Mouse (Mus musculus) intestine, embryonic 15.5 days (tissue): ENCODE measurements around the gene Vat1. TPM values are rescaled to one million over a fixed set of nuclear protein-coding genes. Genes with fewer than 3 reads are reported as not detected.

ENCODE experiments used
- ATAC-seq: fragments of 200-750 bp; cut with Nextera tagmentation; 2 replicates; pipeline ENCODE4 v1.8.0; 2017; ENCODE audit warnings: moderate TSS enrichment, moderate library complexity
- H3K27ac ChIP-seq: fragments of 300-500 bp; sonication (generic); 2 replicates; pipeline ENCODE4 v1.5.1; 2015; ENCODE audit warnings: mild to moderate bottlenecking, inconsistent platforms
- H3K27me3 ChIP-seq: fragments of 300-500 bp; sonication (generic); replicated peaks from 2 replicates; pipeline ENCODE4 v1.6.1; 2015; ENCODE audit warnings: inconsistent platforms
- H3K36me3 ChIP-seq: fragments of 300-500 bp; sonication (generic); 2 replicates; pipeline ENCODE4 v1.6.1; 2015; ENCODE audit warnings: inconsistent platforms
- H3K4me1 ChIP-seq: fragments of 300-500 bp; sonication (generic); replicated peaks from 2 replicates; pipeline ENCODE4 v1.6.1; 2015; ENCODE audit warnings: inconsistent platforms
- H3K4me2 ChIP-seq: fragments of 300-500 bp; sonication (generic); replicated peaks from 2 replicates; pipeline ENCODE4 v1.6.1; 2015; ENCODE audit warnings: mild to moderate bottlenecking, inconsistent platforms
- H3K4me3 ChIP-seq: fragments of 300-500 bp; sonication (generic); replicated peaks from 2 replicates; pipeline ENCODE4 v1.5.1; 2015; ENCODE audit warnings: inconsistent platforms
- H3K9ac ChIP-seq: fragments of 300-500 bp; sonication (generic); 2 replicates; pipeline ENCODE4 v1.6.1; 2015; ENCODE audit warnings: inconsistent platforms
- H3K9me3 ChIP-seq: fragments of 300-500 bp; sonication (generic); 2 replicates; pipeline ENCODE4 v1.6.1; 2016; ENCODE audit warnings: inconsistent platforms
- WGBS: fragments of 180-500 bp; shearing (Covaris S2); methylation state at CpG from one replicate; pipeline ENCODE4 v1.1.7; 2015; 5-methylcytosine and 5-hydroxymethylcytosine counted together
- polyA plus RNA-seq: library from polyadenylated mRNA; unstranded; fragments of >200 nt; fragmentation: Nextera tagmentation; extraction: Ambion mirVana; gene quantifications from 2 replicates; pipeline ENCODE4 v1.2.1, GENCODE M21; 2015

Vat1 gene
- polyA plus RNA-seq, 1 experiment from 2014 or later, result 69.7 TPM

DNA sequence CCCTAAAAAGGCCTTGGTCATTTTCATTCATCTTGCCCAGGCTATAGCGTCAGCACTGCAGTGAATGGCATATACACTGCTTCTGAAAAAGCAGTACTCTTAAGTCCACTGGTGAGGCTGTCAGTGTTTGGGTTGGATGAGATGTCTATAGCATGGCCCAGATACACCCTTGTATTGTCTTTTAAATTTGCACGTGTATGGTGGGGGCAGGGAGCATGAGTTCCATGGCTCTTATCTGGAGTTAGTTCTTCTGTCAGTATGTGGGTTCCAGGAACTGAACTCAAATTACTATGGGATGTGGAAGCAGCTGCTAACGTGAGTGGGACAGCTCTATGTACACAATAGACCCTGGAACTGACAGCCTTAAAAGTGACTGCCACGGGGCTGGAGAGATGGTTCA is 30.2 kb downstream of the Vat1 start:
- peaks cover 32% of the 10 kb centered on the region for H3K36me3 ChIP-seq
- no peaks in the 10 kb centered on the region for H3K4me1 ChIP-seq
- no peaks in the 10 kb centered on the region for H3K9me3 ChIP-seq
- no peak overlapping the region for H3K27ac ChIP-seq
- no peak overlapping the region for H3K9ac ChIP-seq
- no peak overlapping the region for H3K4me2 ChIP-seq
- 79% methylated on average over 4 of the region's 4 CpGs for WGBS
- no peak for ATAC-seq
- no peak overlapping the region for H3K4me3 ChIP-seq
- no peaks in the 10 kb centered on the region for H3K27me3 ChIP-seq

DNA sequence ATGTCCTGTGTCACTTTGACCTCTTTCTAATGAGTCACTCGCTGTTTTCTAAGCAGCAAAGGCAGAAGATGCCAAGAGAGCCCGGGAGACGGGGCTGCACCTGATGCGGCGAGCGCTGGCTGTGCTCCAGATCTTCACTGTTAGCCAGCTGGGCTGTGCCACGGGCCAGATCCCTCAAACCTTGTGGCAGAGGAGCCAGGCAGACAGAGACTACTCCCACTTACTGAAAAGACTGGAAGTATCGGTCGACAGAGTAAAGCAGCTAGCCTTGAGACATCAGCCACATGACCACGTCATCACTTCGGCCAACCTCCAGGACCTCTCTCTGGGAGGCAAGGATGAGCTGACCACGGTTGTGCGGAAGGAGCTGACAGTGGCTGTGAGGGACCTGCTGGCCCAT is 32.6 kb downstream of the Vat1 start:
- Histone ChIP-seq H3K9me3 (no peaks in the 10 kb centered on the region), H3K4me2 (no peak overlapping the region), H3K4me1 (no peaks in the 10 kb centered on the region), H3K9ac (no peak overlapping the region), H3K27me3 (no peaks in the 10 kb centered on the region), H3K27ac (no peak overlapping the region), H3K4me3 (no peak overlapping the region), H3K36me3 (peaks cover 38% of the 10 kb centered on the region)
- ATAC-seq, result no peak
- WGBS, result 89% methylated on average over 13 of the region's 13 CpGs

DNA sequence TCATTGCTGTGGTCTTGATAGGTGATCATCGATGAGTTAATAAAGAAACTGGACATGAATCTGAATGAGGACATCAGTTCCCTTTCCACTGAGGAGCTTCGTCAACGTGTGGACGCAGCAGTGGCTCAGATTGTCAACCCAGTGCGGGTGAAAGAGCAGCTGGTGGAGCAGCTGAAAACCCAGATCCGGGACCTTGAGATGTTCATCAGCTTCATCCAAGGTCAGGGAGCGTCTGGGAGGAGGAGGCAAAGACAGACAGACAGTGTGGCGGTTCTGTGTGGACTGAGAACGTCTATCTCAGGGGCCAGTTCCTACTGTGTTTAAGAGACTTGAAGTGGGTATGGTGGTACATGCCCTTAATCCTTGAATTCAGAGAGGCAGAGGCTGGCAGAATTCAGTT is 34.7 kb downstream of the Vat1 start:
- H3K9ac ChIP-seq, result no peak overlapping the region
- H3K4me3 ChIP-seq, result no peak overlapping the region
- no peaks in the 10 kb centered on the region for H3K9me3 ChIP-seq
- no peak overlapping the region for H3K4me2 ChIP-seq
- no peak overlapping the region for H3K27ac ChIP-seq
- 89% methylated on average over 9 of the region's 9 CpGs for WGBS
- no peaks in the 10 kb centered on the region for H3K27me3 ChIP-seq
- peaks cover 38% of the 10 kb centered on the region for H3K36me3 ChIP-seq
- peaks cover 8% of the 10 kb centered on the region; the same call in 1 of the 2 replicates for H3K4me1 ChIP-seq
- no peak for ATAC-seq

DNA sequence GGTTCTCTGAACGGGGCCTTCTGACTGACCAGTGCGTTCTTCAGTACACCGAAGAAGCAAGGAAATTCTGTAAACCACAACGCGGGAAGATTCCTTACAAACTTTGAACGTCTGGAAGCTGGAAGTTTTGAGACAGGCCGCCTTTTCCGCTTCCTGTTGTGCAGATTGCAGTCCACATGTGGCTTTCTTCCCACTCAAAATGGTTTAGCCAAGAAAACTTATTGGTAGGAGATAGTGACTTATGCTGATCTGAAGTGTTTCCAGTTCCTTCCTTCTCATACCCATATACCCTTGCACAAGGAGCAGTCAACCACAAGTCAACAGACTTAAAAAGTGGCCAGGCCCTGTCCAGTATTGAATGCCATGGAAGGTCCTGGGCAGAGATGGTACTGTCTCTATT is 39.9 kb downstream of the Vat1 start:
- Histone ChIP-seq H3K4me2 (peak overlapping the region; percentile 92), H3K9me3 (no peaks in the 10 kb centered on the region), H3K36me3 (peaks cover 6% of the 10 kb centered on the region; the same call in 1 of the 2 replicates), H3K27me3 (no peaks in the 10 kb centered on the region), H3K9ac (0 out of 2 replicates have a peak overlapping the region, but pooled peaks have one; percentile 80), H3K4me3 (peak overlapping the region; percentile 84), H3K27ac (no peak overlapping the region), H3K4me1 (peaks cover 27% of the 10 kb centered on the region)
- 57% methylated on average over 8 of the region's 8 CpGs for WGBS
- ATAC-seq, result no peak

DNA sequence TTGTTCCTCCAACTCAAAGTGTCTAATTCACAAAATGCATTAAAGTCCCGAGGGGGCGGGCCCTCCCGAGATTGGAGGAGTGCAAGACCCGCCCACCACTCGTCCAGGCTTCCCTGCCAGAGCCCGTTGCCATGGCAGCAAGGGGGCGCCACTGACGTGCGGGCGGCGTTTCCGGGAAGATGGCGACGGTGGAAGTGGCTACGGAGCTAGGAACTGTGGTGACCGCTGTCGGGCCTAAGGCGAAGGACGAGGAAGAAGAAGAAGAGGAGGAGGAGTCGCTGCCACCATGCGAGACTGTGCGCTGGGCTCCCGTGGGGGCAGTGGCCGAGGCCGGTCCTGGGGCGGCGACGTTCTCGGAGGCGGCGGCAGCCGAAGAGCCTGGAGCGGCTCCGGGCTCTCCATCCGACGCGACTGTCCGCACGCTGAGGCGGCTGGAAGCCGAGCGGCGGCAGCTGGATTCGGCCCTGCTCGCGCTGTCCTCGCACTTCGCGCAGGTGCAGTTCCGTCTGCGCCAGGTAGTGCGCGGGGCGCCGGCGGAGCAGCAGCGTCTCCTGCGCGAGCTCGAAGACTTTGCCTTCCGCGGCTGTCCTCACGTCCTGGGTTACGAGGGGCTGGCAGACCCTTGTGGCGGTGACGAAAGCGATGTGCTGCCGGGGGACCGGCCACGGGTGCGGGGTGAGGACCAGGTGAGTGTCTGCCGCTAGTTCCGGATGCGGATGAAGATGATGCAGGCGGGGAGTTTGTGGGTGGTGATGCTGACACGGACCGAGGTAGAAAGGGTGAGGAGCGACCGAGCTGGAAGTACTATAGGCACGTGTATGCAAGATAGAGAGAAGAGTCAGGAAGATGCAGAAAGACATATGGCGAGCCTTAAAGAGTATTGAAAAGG is 40.9 kb downstream of the Vat1 start, which contains the start of the genes Rundc1 and Ptges3l:
Rundc1 (plus strand) TSS at position 161 of the 889 bp plus-strand sequence.
Ptges3l (minus strand) TSS at position 409 of the 889 bp plus-strand sequence.
- Histone ChIP-seq H3K36me3 (peaks cover under 1% of the 10 kb centered on the region; the same call in 1 of the 2 replicates), H3K4me3 (peak within 1 kb of the TSS; percentile 84), H3K4me2 (peak within 1 kb of the TSS; percentile 92), H3K9me3 (no peaks in the 10 kb centered on the region), H3K4me1 (peaks cover 27% of the 10 kb centered on the region), H3K27ac (peak within 1 kb of the TSS; percentile 90), H3K27me3 (no peaks in the 10 kb centered on the region), H3K9ac (peak within 1 kb of the TSS; percentile 80)
- peak; percentile 96 for ATAC-seq
- under 1% methylated on average over 81 of the region's 81 CpGs for WGBS

DNA sequence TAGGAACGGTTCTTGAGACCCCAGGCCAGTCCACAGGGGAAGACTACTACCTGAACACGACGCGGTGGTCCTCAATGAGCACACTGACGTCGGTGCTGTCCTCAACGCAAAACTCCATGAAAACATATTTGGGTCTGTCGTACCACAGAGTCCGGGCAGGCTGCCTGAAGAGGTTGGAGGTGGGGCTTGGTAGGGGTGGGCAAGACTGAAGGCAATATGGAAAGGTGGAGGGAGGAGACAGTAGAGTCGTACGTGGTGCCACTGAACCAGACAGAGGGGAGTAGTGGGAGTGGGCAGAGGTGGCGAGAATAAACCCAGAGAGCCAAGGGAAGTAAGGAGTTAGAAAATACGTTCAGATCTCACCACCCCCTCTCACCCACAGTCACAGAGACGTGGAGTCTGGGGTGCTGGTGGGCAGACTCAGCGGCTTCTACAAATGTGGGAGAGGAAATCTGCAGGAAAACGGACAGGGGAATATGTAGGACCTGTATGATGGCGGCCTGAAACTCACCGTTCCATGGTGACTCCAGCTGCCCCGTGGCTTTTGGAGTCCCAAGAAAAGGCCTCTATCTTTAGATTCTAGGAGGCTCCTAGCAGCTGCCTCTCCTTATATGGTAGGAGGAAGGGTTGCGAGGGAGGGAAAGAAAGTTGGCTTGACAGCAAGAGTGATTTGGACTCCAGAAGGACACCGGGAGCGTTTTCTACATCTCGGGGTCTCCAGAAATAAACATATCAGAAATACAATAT is 41.8 kb downstream of the Vat1 start, which contains the start of gene Gm27029:
Gm27029 (minus strand) TSS at position 692 of the 747 bp plus-strand sequence.
- Histone ChIP-seq H3K9ac (peak within 1 kb of the TSS; percentile 80), H3K4me2 (peak within 1 kb of the TSS; percentile 92), H3K36me3 (no peaks in the 10 kb centered on the region), H3K27me3 (no peaks in the 10 kb centered on the region), H3K4me3 (peak within 1 kb of the TSS; percentile 84), H3K27ac (peak within 1 kb of the TSS; percentile 90), H3K4me1 (peaks cover 27% of the 10 kb centered on the region), H3K9me3 (no peaks in the 10 kb centered on the region)
- WGBS, result 3% methylated on average over 23 of the region's 23 CpGs
- ATAC-seq, result peak; percentile 77

DNA sequence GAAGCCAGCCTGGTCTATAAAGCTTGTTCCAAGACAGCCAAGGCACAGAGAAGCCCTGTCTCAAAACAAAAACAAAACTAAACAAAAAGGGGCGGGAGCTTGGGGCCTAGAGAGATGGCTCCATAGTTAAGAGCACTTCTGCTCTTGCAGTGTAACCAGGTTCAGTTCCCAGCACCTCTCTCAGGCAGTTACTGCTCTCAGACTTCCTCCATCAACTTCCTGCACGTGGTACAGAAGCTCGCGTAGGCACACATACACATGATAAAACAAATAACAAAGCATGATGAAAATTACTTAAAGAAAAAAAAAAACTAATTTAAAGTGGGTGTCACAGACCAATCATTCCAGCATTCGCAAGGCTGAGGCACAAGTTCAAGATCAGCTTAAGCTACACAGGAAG is 45.9 kb downstream of the Vat1 start:
- H3K36me3 ChIP-seq, result no peaks in the 10 kb centered on the region
- 90% methylated on average over 5 of the region's 5 CpGs for WGBS
- no peak for ATAC-seq

DNA sequence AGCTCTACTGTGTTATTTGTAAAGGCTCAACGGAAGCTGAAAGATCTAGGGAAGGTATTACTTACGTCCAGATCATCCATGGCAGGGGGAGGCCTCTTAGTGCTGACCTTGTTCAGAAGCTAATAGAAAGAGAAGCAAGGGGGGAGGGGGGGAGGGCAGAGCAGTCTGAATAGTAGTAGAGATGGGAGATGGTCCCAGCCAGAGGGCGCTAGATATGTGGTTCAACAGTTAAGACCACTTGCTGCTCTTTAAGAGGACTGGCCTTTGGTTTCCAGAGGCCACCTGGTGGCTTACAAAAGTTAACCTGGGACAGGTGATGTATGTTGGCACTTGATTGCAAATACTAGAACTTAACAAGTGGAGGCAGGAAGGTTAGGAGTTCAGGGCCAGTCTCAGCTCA is 46.4 kb downstream of the Vat1 start:
- Histone ChIP-seq H3K9me3 (no peaks in the 10 kb centered on the region), H3K27ac (no peak overlapping the region), H3K4me1 (peaks cover 16% of the 10 kb centered on the region), H3K27me3 (no peaks in the 10 kb centered on the region), H3K9ac (no peak overlapping the region), H3K36me3 (no peaks in the 10 kb centered on the region), H3K4me2 (no peak overlapping the region), H3K4me3 (no peak overlapping the region)
- 27% methylated on average over 3 of the region's 3 CpGs for WGBS
- ATAC-seq, result no peak

More for the DNA sequence above, 45.9 kb downstream of the Vat1 start:
- H3K4me2 ChIP-seq, result no peak overlapping the region
- no peaks in the 10 kb centered on the region for H3K27me3 ChIP-seq
- no peak overlapping the region for H3K9ac ChIP-seq
- H3K4me1 ChIP-seq, result peaks cover 16% of the 10 kb centered on the region
- H3K4me3 ChIP-seq, result no peak overlapping the region
- H3K9me3 ChIP-seq, result no peaks in the 10 kb centered on the region
- H3K27ac ChIP-seq, result no peak overlapping the region

DNA sequence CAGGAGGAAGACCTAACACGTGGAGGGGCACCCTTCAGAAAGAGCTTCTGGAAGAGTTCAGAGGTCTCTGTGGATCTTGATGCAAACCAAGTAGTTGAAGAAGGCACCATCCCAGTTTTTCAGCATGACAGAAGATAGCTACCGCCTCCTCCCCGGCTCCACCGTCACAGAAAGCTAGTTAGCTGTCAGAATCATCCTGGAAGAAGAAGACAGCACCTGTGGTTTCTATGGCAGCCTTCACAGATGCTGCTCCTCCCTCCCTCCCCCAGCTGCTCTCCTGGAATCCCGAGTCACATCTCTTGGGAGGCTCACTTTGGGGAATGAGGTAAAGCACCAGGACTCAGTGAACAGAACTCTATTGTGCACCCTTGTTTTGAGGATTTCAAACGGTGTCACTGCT is 47.0 kb downstream of the Vat1 start:
- 66% methylated on average over 6 of the region's 6 CpGs for WGBS
- no peaks in the 10 kb centered on the region for H3K36me3 ChIP-seq
- no peak for ATAC-seq
- peaks cover 11% of the 10 kb centered on the region for H3K4me1 ChIP-seq
- H3K4me3 ChIP-seq, result no peak overlapping the region
- no peak overlapping the region for H3K9ac ChIP-seq
- H3K4me2 ChIP-seq, result no peak overlapping the region
- H3K27me3 ChIP-seq, result no peaks in the 10 kb centered on the region
- no peaks in the 10 kb centered on the region for H3K9me3 ChIP-seq
- no peak overlapping the region for H3K27ac ChIP-seq

DNA sequence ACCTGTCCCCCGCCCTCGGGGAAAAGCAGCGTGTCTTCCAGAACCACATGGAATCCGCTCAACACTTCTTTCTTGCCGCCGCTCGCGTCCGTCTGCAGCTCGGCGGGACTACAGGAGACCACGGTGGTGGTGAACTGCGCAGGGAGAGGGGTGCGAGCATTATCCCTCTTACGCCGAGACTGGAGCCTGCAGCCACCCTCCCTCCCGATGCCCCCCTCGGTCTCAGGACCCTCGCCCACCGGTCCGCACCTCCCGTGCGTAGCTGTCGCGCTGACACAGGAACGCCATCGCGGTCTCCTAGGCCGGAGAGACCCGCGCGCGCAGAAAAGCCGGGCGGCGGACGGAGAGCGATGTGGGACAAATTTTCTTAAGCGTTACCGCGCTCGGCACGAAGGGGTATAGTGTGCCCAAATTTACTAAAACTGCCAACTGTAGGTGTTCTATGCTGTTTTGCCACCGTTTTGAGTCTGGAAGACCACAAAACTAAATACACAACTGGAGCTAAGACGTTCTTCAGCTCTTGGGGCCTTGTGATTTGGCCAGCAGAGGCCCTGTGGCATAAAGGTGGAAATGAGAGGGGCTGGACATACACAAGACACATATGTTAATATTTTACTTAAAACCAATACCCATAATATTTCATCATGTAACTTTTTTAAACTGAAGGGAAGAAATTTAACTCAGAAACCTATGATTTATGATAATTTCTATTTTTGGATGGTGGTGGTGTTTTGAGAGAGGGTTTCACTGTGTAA is 48.8 kb downstream of the Vat1 start, which contains the start of gene Aarsd1:
Aarsd1 (minus strand) TSS at position 515 of the 755 bp plus-strand sequence.
- Histone ChIP-seq H3K36me3 (peaks cover 5% of the 10 kb centered on the region; the same call in 1 of the 2 replicates), H3K4me3 (peak within 1 kb of the TSS; percentile 82), H3K4me1 (peaks cover 6% of the 10 kb centered on the region), H3K27me3 (no peaks in the 10 kb centered on the region), H3K4me2 (peak within 1 kb of the TSS; percentile 83), H3K9ac (peak within 1 kb of the TSS; percentile 75), H3K27ac (peak within 1 kb of the TSS; percentile 48), H3K9me3 (no peaks in the 10 kb centered on the region)
- peak; percentile 75 for ATAC-seq
- under 1% methylated on average over 45 of the region's 45 CpGs for WGBS

DNA sequence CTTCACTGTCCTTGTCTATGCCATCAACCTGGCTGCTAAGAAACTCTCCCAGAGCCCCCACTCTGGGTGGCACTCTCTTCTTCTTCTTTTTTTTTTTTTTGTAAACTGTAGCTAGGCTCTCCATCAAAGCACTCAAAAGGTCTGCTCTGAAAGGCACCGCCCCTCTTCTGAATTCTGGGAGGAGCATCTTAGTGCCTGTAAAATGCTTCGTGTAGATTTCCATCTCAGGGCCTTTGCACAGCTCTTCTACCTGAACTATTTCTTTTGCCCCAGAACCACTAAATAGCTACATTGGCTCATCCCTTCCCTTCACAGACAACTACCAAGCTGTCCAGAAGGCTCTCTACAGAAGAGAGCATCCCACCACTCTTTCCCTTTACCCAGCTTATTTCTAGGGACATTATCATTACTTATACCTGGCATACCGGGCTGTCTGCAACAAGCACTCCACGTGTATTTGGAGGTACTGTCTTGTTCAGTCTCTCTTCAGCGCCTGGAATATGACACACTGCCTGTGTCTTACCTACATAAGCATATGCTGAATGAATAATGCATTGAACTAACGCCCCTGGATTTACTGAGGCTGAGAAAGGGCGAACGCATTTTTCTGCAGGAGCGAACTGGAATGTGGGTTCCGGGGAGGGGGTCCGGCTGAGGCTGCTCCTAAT is 49.5 kb downstream of the Vat1 start:
- peak overlapping the region; percentile 82 for H3K4me3 ChIP-seq
- no peaks in the 10 kb centered on the region for H3K9me3 ChIP-seq
- peak; percentile 51 for ATAC-seq
- no peaks in the 10 kb centered on the region for H3K27me3 ChIP-seq
- WGBS, result 1% methylated on average over 11 of the region's 11 CpGs
- H3K9ac ChIP-seq, result peak overlapping the region; percentile 75
- peaks cover 13% of the 10 kb centered on the region; the same call in 1 of the 2 replicates for H3K36me3 ChIP-seq
- peak overlapping the region; percentile 83 for H3K4me2 ChIP-seq
- H3K27ac ChIP-seq, result peak overlapping the region; percentile 48
- peaks cover 6% of the 10 kb centered on the region for H3K4me1 ChIP-seq
